Mouse (Mus musculus) MEL (cell line): ENCODE results near the gene Ankrd44. TPM values are rescaled to one million over a fixed set of nuclear protein-coding genes. Genes with fewer than 3 reads are reported as not detected.

Experiments
- DNase-seq: peaks from one replicate; pipeline ENCODE4 v3.0.0; 2011; ENCODE audit warnings: low read depth, low spot score
- H3K27ac ChIP-seq: 2 replicates; pipeline ENCODE4 v1.5.1; 2012; ENCODE audit warnings: low read depth, mild to moderate bottlenecking, control low read depth, low read length, moderate library complexity; ENCODE audit not compliant: control insufficient read depth
- H3K27me3 ChIP-seq, 2 experiments: fragments of 150-350 bp in 1 of 2; sonication (generic) in 1 of 2; 2 replicates each; pipeline ENCODE4 v1.6.1; 2012; ENCODE audit warnings: low read length in 2 of 2, mild to moderate bottlenecking in 2 of 2, improper control_type of control experiment in 1 of 2, moderate library complexity in 1 of 2; ENCODE audit not compliant: insufficient read depth in 2 of 2, control insufficient read depth in 1 of 2
- H3K36me3 ChIP-seq, 2 experiments: 2 replicates each; pipeline ENCODE4 v1.6.1; 2012 to 2014; ENCODE audit warnings: low read length in 2 of 2, improper control_type of control experiment in 1 of 2, inconsistent platforms in 1 of 2, mild to moderate bottlenecking in 1 of 2; ENCODE audit not compliant: insufficient read depth in 2 of 2, control insufficient read depth in 1 of 2
- H3K4me1 ChIP-seq, 2 experiments: fragments of 150-350 bp in 1 of 2; sonication (generic) in 1 of 2; 2 replicates each; pipeline ENCODE4 v1.6.1; 2012; ENCODE audit warnings: low read length in 2 of 2, improper control_type of control experiment in 1 of 2, mild to moderate bottlenecking in 1 of 2; ENCODE audit not compliant: insufficient read depth in 2 of 2, control insufficient read depth in 1 of 2
- H3K4me3 ChIP-seq, 2 experiments: fragments of 150-350 bp in 1 of 2; sonication (generic) in 1 of 2; 2 replicates each; pipeline ENCODE4 v1.5.1; 2012; ENCODE audit warnings: low read depth in 2 of 2, low read length in 2 of 2, mild to moderate bottlenecking in 2 of 2, moderate library complexity in 2 of 2, control low read depth in 1 of 2, improper control_type of control experiment in 1 of 2; ENCODE audit not compliant: control insufficient read depth in 1 of 2, insufficient read depth in 1 of 2
- H3K79me2 ChIP-seq: 2 replicates; pipeline ENCODE4 v1.6.1; 2012; ENCODE audit warnings: mild to moderate bottlenecking, low read length, moderate library complexity; ENCODE audit not compliant: control insufficient read depth, poor library complexity, insufficient read depth
- H3K9ac ChIP-seq: 2 replicates; pipeline ENCODE4 v1.6.1; 2012; ENCODE audit warnings: low read depth, mild to moderate bottlenecking, control low read depth, low read length, moderate library complexity; ENCODE audit not compliant: control insufficient read depth, poor library complexity, severe bottlenecking
- H3K9me3 ChIP-seq: fragments of 150-350 bp; sonication (generic); replicated peaks from 2 replicates; pipeline ENCODE4 v1.6.1; 2012; ENCODE audit warnings: mild to moderate bottlenecking, low read length, improper control_type of control experiment, moderate library complexity; ENCODE audit not compliant: insufficient read depth
- CTCF ChIP-seq, 3 experiments: IDR thresholded peaks in 2 of 3; conservative IDR thresholded peaks in 1 of 3; 2 replicates each; pipeline ENCODE4 v1.5.1; 2011 to 2012; ENCODE audit warnings: low read length in 3 of 3, low read depth in 2 of 3, mild to moderate bottlenecking in 2 of 3, improper control_type of control experiment in 1 of 3, inconsistent platforms in 1 of 3, mixed read lengths in 1 of 3, moderate library complexity in 1 of 3; ENCODE audit not compliant: control insufficient read depth in 1 of 3, insufficient read depth in 1 of 3, poor library complexity in 1 of 3, severe bottlenecking in 1 of 3
- E2F4 ChIP-seq: IDR thresholded peaks from 2 replicates; pipeline ENCODE4 v1.6.1; 2011; ENCODE audit warnings: low read depth, low read length, improper control_type of control experiment, borderline replicate concordance
- ELF1 ChIP-seq: IDR thresholded peaks from 2 replicates; pipeline ENCODE4 v1.6.1; 2014; ENCODE audit warnings: low read depth, mild to moderate bottlenecking, inconsistent platforms, low read length, improper control_type of control experiment, moderate library complexity
- HCFC1 ChIP-seq: IDR thresholded peaks from 2 replicates; pipeline ENCODE4 v1.6.1; 2012; ENCODE audit warnings: low read depth, mild to moderate bottlenecking, inconsistent platforms, low read length, improper control_type of control experiment, moderate library complexity
- KAT2A ChIP-seq: conservative IDR thresholded peaks from 2 replicates; pipeline ENCODE4 v1.6.1; 2012; ENCODE audit warnings: low read depth, low read length, improper control_type of control experiment, inconsistent platforms
- MAZ ChIP-seq: IDR thresholded peaks from 2 replicates; pipeline ENCODE4 v1.6.1; 2012; ENCODE audit warnings: low read depth, mild to moderate bottlenecking, inconsistent platforms, low read length, improper control_type of control experiment
- MEF2A ChIP-seq: IDR thresholded peaks from 2 replicates; pipeline ENCODE4 v1.6.1; 2014; ENCODE audit warnings: low read depth, mild to moderate bottlenecking, inconsistent platforms, low read length, improper control_type of control experiment; ENCODE audit not compliant: poor library complexity, insufficient replicate concordance, severe bottlenecking; ENCODE audit errors: extremely low read depth
- MYB ChIP-seq: IDR thresholded peaks from 2 replicates; pipeline ENCODE4 v1.6.1; 2011; ENCODE audit warnings: mild to moderate bottlenecking, low read depth, low read length, improper control_type of control experiment
- NELFE ChIP-seq: IDR thresholded peaks from 2 replicates; pipeline ENCODE4 v1.6.1; 2011; ENCODE audit warnings: low read depth, low read length, improper control_type of control experiment
- NRF1 ChIP-seq: IDR thresholded peaks from 2 replicates; pipeline ENCODE4 v1.6.1; 2014; ENCODE audit warnings: low read depth, mild to moderate bottlenecking, inconsistent platforms, low read length, improper control_type of control experiment, moderate library complexity; ENCODE audit not compliant: poor library complexity, insufficient read depth, severe bottlenecking
- POLR2AphosphoS2 ChIP-seq: IDR thresholded peaks from 2 replicates; pipeline ENCODE4 v1.6.1; 2011; ENCODE audit warnings: low read length, improper control_type of control experiment
- SMC3 ChIP-seq: IDR thresholded peaks from 2 replicates; pipeline ENCODE4 v1.6.1; 2011; ENCODE audit warnings: low read depth, low read length, improper control_type of control experiment
- TCF12 ChIP-seq: IDR thresholded peaks from 2 replicates; pipeline ENCODE4 v1.6.1; 2014; ENCODE audit warnings: low read depth, mild to moderate bottlenecking, inconsistent platforms, low read length, improper control_type of control experiment, moderate library complexity
- UBTF ChIP-seq: IDR thresholded peaks from 2 replicates; pipeline ENCODE4 v1.6.1; 2012; ENCODE audit warnings: low read depth, mild to moderate bottlenecking, inconsistent platforms, low read length, improper control_type of control experiment, moderate library complexity, borderline replicate concordance; ENCODE audit not compliant: insufficient read depth
- USF1 ChIP-seq: IDR thresholded peaks from 2 replicates; pipeline ENCODE4 v1.6.1; 2014; ENCODE audit warnings: low read depth, mild to moderate bottlenecking, inconsistent platforms, low read length, improper control_type of control experiment, moderate library complexity
- ZC3H11A ChIP-seq: IDR thresholded peaks from 2 replicates; pipeline ENCODE4 v1.6.1; 2012; ENCODE audit warnings: low read depth, mild to moderate bottlenecking, inconsistent platforms, low read length, improper control_type of control experiment
- ZKSCAN1 ChIP-seq: IDR thresholded peaks from 2 replicates; pipeline ENCODE4 v1.6.1; 2012; ENCODE audit warnings: low read depth, mild to moderate bottlenecking, inconsistent platforms, low read length, improper control_type of control experiment, moderate library complexity
- ZNF384 ChIP-seq: IDR thresholded peaks from 2 replicates; pipeline ENCODE4 v1.6.1; 2012; ENCODE audit warnings: low read depth, mild to moderate bottlenecking, inconsistent platforms, low read length, improper control_type of control experiment
- polyA plus RNA-seq, 2 experiments: library from polyadenylated mRNA; stranded (reverse) in 1 of 2; unstranded in 1 of 2; fragments of >175 nt in 1 of 2; fragments of >200 nt in 1 of 2; gene quantifications; 2 replicates each; pipeline versions ENCODE4 v1.2.1 to v1.2.4; 2012; ENCODE audit warnings: low replicate concordance in 2 of 2, low read depth in 1 of 2; ENCODE audit not compliant: insufficient read length in 2 of 2, insufficient read depth in 1 of 2, missing spikeins in 1 of 2
- total RNA-seq: library from RNA; depleted of rRNA; stranded (reverse); fragments of 300-350 nt; gene quantifications from 2 replicates; pipeline ENCODE4 v1.2.3, GENCODE M21; 2012

The Ankrd44 gene
- total and polyA plus RNA-seq, 3 experiments = 2.3 to 4.4 TPM; not detected in 1

GRCm38 (mm10) chr1:54829681-54830213, 96.4 kb downstream of the Ankrd44 start:
- H3K27me3 ChIP-seq = no peaks in the 10 kb centered on the region
- no peak for DNase-seq
- no peaks in the 10 kb centered on the region for H3K79me2 ChIP-seq
- H3K4me3 ChIP-seq = no peak overlapping the region
- H3K27ac ChIP-seq = no peak overlapping the region
- no peak for TF ChIP-seq NRF1
- TF ChIP-seq ELF1 = no peak
- no peak for TF ChIP-seq ZNF384
- no peak for TF ChIP-seq MEF2A
- TF ChIP-seq MYB = no peak
- no peak for TF ChIP-seq UBTF
- TF ChIP-seq USF1 = no peak
- TF ChIP-seq MAZ = no peak
- TF ChIP-seq CTCF (IDR thresholded peaks at IDR 0.05 in 2 of 3, conservative IDR thresholded peaks at IDR 0.05 in 1 of 3; ENCODE audit: control insufficient read depth in 1 of 3, insufficient read depth in 1 of 3, low read depth in 2 of 3, low read length in 3 of 3, poor library complexity in 1 of 3, severe bottlenecking in 1 of 3) = no peak
- no peak for TF ChIP-seq E2F4
- no peak for TF ChIP-seq SMC3
- no peak overlapping the region for H3K9ac ChIP-seq
- peaks cover 0 to 8% of the 10 kb centered on the region in 2 experiments; a peak in 2 of 4 replicates for H3K36me3 ChIP-seq
- no peaks in the 10 kb centered on the region for H3K9me3 ChIP-seq
- H3K4me1 ChIP-seq = peaks cover 2 to 14% of the 10 kb centered on the region in 2 experiments; a peak in 3 of 4 replicates

GRCm38 (mm10) chr1:54827827-54828226, 98.4 kb downstream of the Ankrd44 start:
- peaks cover 0 to 8% of the 10 kb centered on the region in 2 experiments; a peak in 2 of 4 replicates for H3K36me3 ChIP-seq
- no peak for DNase-seq
- no peaks in the 10 kb centered on the region for H3K9me3 ChIP-seq
- TF ChIP-seq ZKSCAN1 (no peak), NELFE (no peak), TCF12 (no peak), HCFC1 (no peak), MEF2A (no peak), ELF1 (no peak), USF1 (no peak), KAT2A (no peak), SMC3 (no peak), POLR2AphosphoS2 (no peak), ZC3H11A (no peak)
- H3K4me1 ChIP-seq = peaks cover 2 to 14% of the 10 kb centered on the region in 2 experiments; a peak in 3 of 4 replicates
- no peak overlapping the region for H3K27ac ChIP-seq
- no peak overlapping the region for H3K4me3 ChIP-seq
- no peaks in the 10 kb centered on the region for H3K79me2 ChIP-seq
- no peaks in the 10 kb centered on the region for H3K27me3 ChIP-seq
- no peak overlapping the region for H3K9ac ChIP-seq
